Mouse (Mus musculus) intestine, postnatal 0 days (tissue): Measurements from ENCODE around the gene 1110059E24Rik. TPM values are rescaled to one million over a fixed set of nuclear protein-coding genes. Genes with fewer than 3 reads are reported as not detected.

Source experiments
- ATAC-seq: fragments of 200-750 bp; cut with Nextera tagmentation; 2 replicates; pipeline ENCODE4 v1.8.0; 2017; ENCODE audit warnings: mild to moderate bottlenecking, moderate TSS enrichment, moderate library complexity
- H3K27ac ChIP-seq: fragments of 300-500 bp; sonication (generic); 2 replicates; pipeline ENCODE4 v1.5.1; 2014; ENCODE audit warnings: mild to moderate bottlenecking, low read depth, low read length, moderate library complexity
- H3K27me3 ChIP-seq: fragments of 300-500 bp; sonication (generic); replicated peaks from 2 replicates; pipeline ENCODE4 v1.6.1; 2014; ENCODE audit warnings: low read length, mixed read lengths; ENCODE audit not compliant: control insufficient read depth, insufficient read depth
- H3K36me3 ChIP-seq: fragments of 300-500 bp; sonication (generic); 2 replicates; pipeline ENCODE4 v1.6.1; 2014; ENCODE audit warnings: mild to moderate bottlenecking, moderate library complexity; ENCODE audit not compliant: control insufficient read depth, insufficient read depth
- H3K4me1 ChIP-seq: fragments of 300-500 bp; sonication (generic); replicated peaks from 2 replicates; pipeline ENCODE4 v1.6.1; 2014; ENCODE audit warnings: antibody characterized with exemption, low read length, mixed read lengths; ENCODE audit not compliant: control insufficient read depth, insufficient read depth
- H3K4me2 ChIP-seq: fragments of 300-500 bp; sonication (generic); replicated peaks from 2 replicates; pipeline ENCODE4 v1.6.1; 2014; ENCODE audit warnings: low read depth, mild to moderate bottlenecking, moderate library complexity
- H3K4me3 ChIP-seq: fragments of 300-500 bp; sonication (generic); 2 replicates; pipeline ENCODE4 v1.5.1; 2014; ENCODE audit warnings: low read depth, low read length
- H3K9ac ChIP-seq: fragments of 300-500 bp; sonication (generic); 2 replicates; pipeline ENCODE4 v1.6.1; 2014; ENCODE audit warnings: mild to moderate bottlenecking, low read depth, low read length
- H3K9me3 ChIP-seq: fragments of 300-500 bp; sonication (generic); 2 replicates; pipeline ENCODE4 v1.6.1; 2016; ENCODE audit warnings: mixed run types; ENCODE audit not compliant: control insufficient read depth
- CTCF ChIP-seq: sonication (generic); IDR thresholded peaks from 2 replicates; pipeline ENCODE4 v1.5.1; 2016; ENCODE audit warnings: low read depth, mild to moderate bottlenecking, control low read depth, antibody characterized with exemption, moderate library complexity
- WGBS: fragments of 180-500 bp; shearing (Covaris S2); extraction: QIAGEN DNeasy Blood & Tissue Kit; methylation state at CpG from one replicate; pipeline ENCODE4 v1.1.7; 2014; 5-methylcytosine and 5-hydroxymethylcytosine counted together
- polyA plus RNA-seq: library from polyadenylated mRNA; unstranded; fragments of >200 nt; fragmentation: Nextera tagmentation; extraction: Ambion mirVana; gene quantifications from 2 replicates; pipeline ENCODE4 v1.2.1, GENCODE M21; 2015

The 1110059E24Rik gene
- polyA plus RNA-seq, 1 experiment from 2014 or later = 46.5 TPM

GRCm38 (mm10) chr19:21645301-21645700, 7.5 kb downstream of the 1110059E24Rik start:
- Histone ChIP-seq H3K36me3 (no peaks in the 10 kb centered on the region), H3K4me1 (peaks cover 10% of the 10 kb centered on the region; the same call in 1 of the 2 replicates), H3K9me3 (no peaks in the 10 kb centered on the region), H3K27ac (peak overlapping the region; percentile 89), H3K27me3 (no peaks in the 10 kb centered on the region), H3K9ac (no peak overlapping the region), H3K4me2 (0 out of 2 replicates have a peak overlapping the region, but pooled peaks have one; percentile 3), H3K4me3 (no peak overlapping the region)
- 44% methylated on average over 4 of the region's 4 CpGs for WGBS
- no peak for TF ChIP-seq CTCF
- ATAC-seq = peak; percentile 44

- ATAC-seq = no peak
- no peaks in the 10 kb centered on the region for H3K9me3 ChIP-seq
- no peak overlapping the region for H3K9ac ChIP-seq
- no peak overlapping the region for H3K4me3 ChIP-seq
- no peak overlapping the region for H3K27ac ChIP-seq
- 73% methylated on average over 1 of the region's 1 CpGs for WGBS
- no peak overlapping the region for H3K4me2 ChIP-seq
- no peaks in the 10 kb centered on the region for H3K27me3 ChIP-seq
- no peak for TF ChIP-seq CTCF
- H3K36me3 ChIP-seq = no peaks in the 10 kb centered on the region
- peaks cover 10% of the 10 kb centered on the region; the same call in 1 of the 2 replicates for H3K4me1 ChIP-seq
These were observed 8.8 kb downstream of the 1110059E24Rik start for GRCm38 (mm10) chr19:21643935-21644334.

GRCm38 (mm10) chr19:21637672-21638071, 15.1 kb downstream of the 1110059E24Rik start:
- no peak overlapping the region for H3K9ac ChIP-seq
- no peaks in the 10 kb centered on the region for H3K36me3 ChIP-seq
- H3K4me3 ChIP-seq = no peak overlapping the region
- no peak for TF ChIP-seq CTCF
- H3K9me3 ChIP-seq = no peaks in the 10 kb centered on the region
- H3K4me1 ChIP-seq = 0 out of 2 replicates have a peak, but pooled peaks cover 2% of the 10 kb centered on the region
- H3K27me3 ChIP-seq = no peaks in the 10 kb centered on the region
- no peak overlapping the region for H3K4me2 ChIP-seq
- ATAC-seq = peak; percentile 59
- 34% methylated on average over 7 of the region's 7 CpGs for WGBS
- no peak overlapping the region for H3K27ac ChIP-seq

- 0 out of 2 replicates have a peak, but pooled peaks cover 2% of the 10 kb centered on the region for H3K4me1 ChIP-seq
- no peak overlapping the region for H3K4me3 ChIP-seq
- 73% methylated on average over 3 of the region's 3 CpGs for WGBS
- H3K9me3 ChIP-seq = no peaks in the 10 kb centered on the region
- H3K36me3 ChIP-seq = no peaks in the 10 kb centered on the region
- no peaks in the 10 kb centered on the region for H3K27me3 ChIP-seq
- H3K9ac ChIP-seq = no peak overlapping the region
- no peak for TF ChIP-seq CTCF
- no peak overlapping the region for H3K27ac ChIP-seq
- ATAC-seq = no peak
- no peak overlapping the region for H3K4me2 ChIP-seq
These were observed 15.9 kb downstream of the 1110059E24Rik start for GRCm38 (mm10) chr19:21636907-21637306.

- Histone ChIP-seq H3K9ac (no peak overlapping the region), H3K4me1 (0 out of 2 replicates have a peak, but pooled peaks cover 2% of the 10 kb centered on the region), H3K36me3 (no peaks in the 10 kb centered on the region), H3K27me3 (no peaks in the 10 kb centered on the region), H3K27ac (no peak overlapping the region), H3K4me3 (no peak overlapping the region), H3K9me3 (no peaks in the 10 kb centered on the region), H3K4me2 (no peak overlapping the region)
- no peak for ATAC-seq
- no peak for TF ChIP-seq CTCF
- 74% methylated on average over 2 of the region's 2 CpGs for WGBS
These were observed 17.4 kb downstream of the 1110059E24Rik start for GRCm38 (mm10) chr19:21635406-21635805.

GRCm38 (mm10) chr19:21630656-21631331, 22.0 kb downstream of the 1110059E24Rik start:
- TF ChIP-seq CTCF = no peak
- no peak overlapping the region for H3K4me2 ChIP-seq
- ATAC-seq = no peak
- no peak overlapping the region for H3K4me3 ChIP-seq
- H3K27me3 ChIP-seq = no peaks in the 10 kb centered on the region
- no peak overlapping the region for H3K27ac ChIP-seq
- H3K36me3 ChIP-seq = no peaks in the 10 kb centered on the region
- H3K4me1 ChIP-seq = no peaks in the 10 kb centered on the region
- H3K9me3 ChIP-seq = no peaks in the 10 kb centered on the region
- WGBS = 46% methylated on average over 14 of the region's 14 CpGs
- no peak overlapping the region for H3K9ac ChIP-seq
